Mouse (Mus musculus): ENCODE measurements around the gene Arl6ip5. TPM values are rescaled to one million over a fixed set of nuclear protein-coding genes. Genes with fewer than 3 reads are reported as not detected.
"Not testable (repeated sequence)": the region's sequence is repeated elsewhere in the genome, so short reads cannot be mapped to it uniquely, and the experiment has no call there.

Arl6ip5 gene
- total and polyA plus RNA-seq, 3 experiments, result 97.8 to 138 (median 122) TPM

DNA sequence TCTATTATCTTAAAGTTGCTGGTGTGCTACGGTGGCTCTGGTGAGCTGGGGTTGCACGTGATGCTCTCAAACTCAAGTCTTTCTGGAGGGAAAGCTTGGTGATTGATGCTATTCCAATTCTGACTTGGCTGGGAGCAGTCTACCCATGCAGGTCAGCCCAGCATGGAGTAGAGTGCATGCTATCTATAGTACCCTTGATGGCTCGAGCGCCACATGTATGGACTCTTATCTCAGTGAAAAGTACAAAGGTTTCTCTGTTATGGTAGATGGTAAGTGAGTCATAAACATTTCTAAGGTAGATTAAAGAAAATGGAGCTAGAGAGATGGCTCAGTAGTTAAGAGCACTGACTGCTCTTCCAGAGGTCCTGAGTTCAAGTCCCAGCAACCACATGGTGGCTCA, 32.0 kb downstream of the Arl6ip5 start:
- Histone ChIP-seq H3K4me3 (no peak overlapping the region), H3K27ac (no peak overlapping the region), H3K9ac (ENCODE audit: low read depth, low read length) (no peak overlapping the region), H3K79me2 (replicated peaks; ENCODE audit: control insufficient read depth, insufficient read depth, low read length) (no peaks in the 10 kb centered on the region), H3K27me3 (ENCODE audit: control insufficient read depth, insufficient read depth, low read length) (no peaks in the 10 kb centered on the region), H3K36me3 (ENCODE audit: control insufficient read depth, insufficient read depth, low read length) (peaks cover 4% of the 10 kb centered on the region; the same call in 1 of the 2 replicates), H3K4me1 (ENCODE audit: control insufficient read depth, insufficient read depth, low read length) (no peaks in the 10 kb centered on the region)
- no peak for DNase-seq
- intact Hi-C loops (cut with DNase I), result no loop called here
- 60% methylated on average over 4 of the region's 4 CpGs for WGBS
- TF ChIP-seq POLR2A (IDR thresholded peaks at IDR 0.05; ENCODE audit: insufficient read depth, low read depth, low read length) (no peak), EP300 (IDR thresholded peaks at IDR 0.05; ENCODE audit: insufficient read depth, low read depth, low read length) (no peak), CTCF (IDR thresholded peaks at IDR 0.05) (no peak)

DNA sequence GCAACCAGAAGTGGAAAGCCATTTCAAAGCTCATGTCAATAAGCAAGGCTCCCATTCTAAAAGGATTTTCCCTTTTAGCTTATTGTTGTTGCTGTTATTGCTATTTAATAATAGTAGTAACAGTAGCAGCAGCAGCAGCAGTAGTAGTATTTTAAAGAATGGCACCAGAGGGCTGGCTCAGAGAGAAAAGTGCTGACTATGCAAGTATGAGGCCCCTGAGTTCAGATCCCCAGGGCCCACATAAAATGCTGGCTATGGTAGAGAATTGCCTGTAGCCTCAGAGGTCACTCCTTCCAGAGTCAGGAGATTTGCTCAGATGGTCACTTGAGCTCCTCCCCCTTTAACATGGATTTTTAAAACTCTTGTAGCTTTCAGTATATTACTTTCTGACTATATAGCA, 34.7 kb downstream of the Arl6ip5 start:
- intact Hi-C loops (cut with DNase I), result no loop called here
- Histone ChIP-seq H3K9ac (ENCODE audit: low read depth, low read length) (no peak overlapping the region), H3K4me1 (ENCODE audit: control insufficient read depth, insufficient read depth, low read length) (no peaks in the 10 kb centered on the region), H3K27ac (no peak overlapping the region), H3K4me3 (no peak overlapping the region), H3K79me2 (replicated peaks; ENCODE audit: control insufficient read depth, insufficient read depth, low read length) (0 out of 2 replicates have a peak, but pooled peaks cover 1% of the 10 kb centered on the region), H3K27me3 (ENCODE audit: control insufficient read depth, insufficient read depth, low read length) (no peaks in the 10 kb centered on the region), H3K36me3 (ENCODE audit: control insufficient read depth, insufficient read depth, low read length) (peaks cover 4% of the 10 kb centered on the region; the same call in 1 of the 2 replicates)
- DNase-seq, result no peak
- no peak for TF ChIP-seq EP300 (IDR thresholded peaks at IDR 0.05; ENCODE audit: insufficient read depth, low read depth, low read length)
- TF ChIP-seq CTCF (IDR thresholded peaks at IDR 0.05), result no peak
- no peak for TF ChIP-seq POLR2A (IDR thresholded peaks at IDR 0.05; ENCODE audit: insufficient read depth, low read depth, low read length)

DNA sequence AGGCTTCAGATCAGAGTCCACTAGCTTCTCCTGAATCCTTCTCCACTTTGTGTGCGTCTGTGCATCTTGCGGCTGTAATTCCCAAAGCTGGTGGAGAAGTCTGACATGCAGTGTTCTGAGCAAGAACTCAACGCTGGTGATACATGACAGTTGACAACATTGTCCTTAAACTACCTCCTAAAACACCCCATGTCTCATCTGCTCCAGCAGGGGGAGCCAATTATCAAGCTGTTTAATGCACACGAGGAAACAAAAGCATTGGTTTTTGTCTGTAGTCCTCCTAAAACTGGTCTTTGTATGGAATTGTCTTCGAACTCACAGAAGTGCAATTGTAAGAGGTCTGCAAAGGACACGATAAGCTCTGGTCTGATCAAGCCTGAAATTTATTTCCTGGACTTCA, 40.5 kb downstream of the Arl6ip5 start:
- H3K79me2 ChIP-seq (replicated peaks; ENCODE audit: control insufficient read depth, insufficient read depth, low read length), result 0 out of 2 replicates have a peak, but pooled peaks cover 1% of the 10 kb centered on the region
- TF ChIP-seq POLR2A (IDR thresholded peaks at IDR 0.05; ENCODE audit: insufficient read depth, low read depth, low read length), result no peak
- 0 out of 2 replicates have a peak, but pooled peaks have one; percentile 18 for TF ChIP-seq EP300 (IDR thresholded peaks at IDR 0.05; ENCODE audit: insufficient read depth, low read depth, low read length)
- TF ChIP-seq CTCF (IDR thresholded peaks at IDR 0.05), result peak; percentile 93
- WGBS, result 17% methylated on average over 6 of the region's 6 CpGs
- 0 out of 2 replicates have a peak, but pooled peaks cover 1% of the 10 kb centered on the region for H3K4me1 ChIP-seq (ENCODE audit: control insufficient read depth, insufficient read depth, low read length)
- H3K4me3 ChIP-seq, result 0 out of 2 replicates have a peak overlapping the region, but pooled peaks have one; percentile 2
- peak overlapping the region; percentile 31 for H3K27ac ChIP-seq
- peak; percentile 56 to 62 for DNase-seq
- H3K9ac ChIP-seq (ENCODE audit: low read depth, low read length), result peak overlapping the region; percentile 55
- peaks cover 4% of the 10 kb centered on the region; the same call in 1 of the 2 replicates for H3K36me3 ChIP-seq (ENCODE audit: control insufficient read depth, insufficient read depth, low read length)
- no peaks in the 10 kb centered on the region for H3K27me3 ChIP-seq (ENCODE audit: control insufficient read depth, insufficient read depth, low read length)
- intact Hi-C loops (cut with DNase I), result loop anchor here (1.0 to 5.0 kb wide), 5 partner anchors 28 to 491 kb away; partner anchors contain the start of gene Arl6ip5

DNA sequence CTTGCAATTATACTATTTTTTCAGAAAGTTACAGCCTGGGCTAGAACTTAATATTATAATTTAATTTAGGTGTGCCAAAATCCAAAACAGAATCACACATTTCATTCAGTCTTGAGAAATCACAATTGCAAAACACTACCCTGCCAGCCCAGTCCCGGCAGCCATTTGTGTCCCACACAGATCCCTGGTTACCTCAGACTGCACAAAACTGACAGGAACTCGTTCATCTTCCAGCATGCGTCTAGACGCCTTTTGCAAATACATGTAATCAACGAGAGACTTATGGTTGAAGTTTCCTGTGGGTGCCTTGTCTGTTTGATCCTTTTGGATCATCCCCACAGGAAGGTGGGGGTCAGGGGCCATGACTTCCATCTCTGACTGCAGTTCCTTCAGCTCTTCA, 41.6 kb downstream of the Arl6ip5 start:
- peak overlapping the region; percentile 61 for H3K9ac ChIP-seq (ENCODE audit: low read depth, low read length)
- H3K36me3 ChIP-seq (ENCODE audit: control insufficient read depth, insufficient read depth, low read length), result no peaks in the 10 kb centered on the region; the same call in 1 of the 2 replicates
- DNase-seq, result peak in 1 of 2 experiments; percentile 19
- 0 out of 2 replicates have a peak, but pooled peaks cover 1% of the 10 kb centered on the region for H3K79me2 ChIP-seq (replicated peaks; ENCODE audit: control insufficient read depth, insufficient read depth, low read length)
- 0 out of 2 replicates have a peak, but pooled peaks cover 1% of the 10 kb centered on the region for H3K4me1 ChIP-seq (ENCODE audit: control insufficient read depth, insufficient read depth, low read length)
- WGBS, result 23% methylated on average over 5 of the region's 5 CpGs
- H3K27me3 ChIP-seq (ENCODE audit: control insufficient read depth, insufficient read depth, low read length), result no peaks in the 10 kb centered on the region
- TF ChIP-seq EP300 (IDR thresholded peaks at IDR 0.05; ENCODE audit: insufficient read depth, low read depth, low read length), result no peak
- TF ChIP-seq POLR2A (IDR thresholded peaks at IDR 0.05; ENCODE audit: insufficient read depth, low read depth, low read length), result no peak
- no peak for TF ChIP-seq CTCF (IDR thresholded peaks at IDR 0.05)
- H3K27ac ChIP-seq, result peak overlapping the region; percentile 87
- peak overlapping the region; percentile 40 for H3K4me3 ChIP-seq
- intact Hi-C loops (cut with DNase I), result loop anchor here (5.0 kb wide), 2 partner anchors 40 to 490 kb away; partner anchors contain the start of gene Arl6ip5

DNA sequence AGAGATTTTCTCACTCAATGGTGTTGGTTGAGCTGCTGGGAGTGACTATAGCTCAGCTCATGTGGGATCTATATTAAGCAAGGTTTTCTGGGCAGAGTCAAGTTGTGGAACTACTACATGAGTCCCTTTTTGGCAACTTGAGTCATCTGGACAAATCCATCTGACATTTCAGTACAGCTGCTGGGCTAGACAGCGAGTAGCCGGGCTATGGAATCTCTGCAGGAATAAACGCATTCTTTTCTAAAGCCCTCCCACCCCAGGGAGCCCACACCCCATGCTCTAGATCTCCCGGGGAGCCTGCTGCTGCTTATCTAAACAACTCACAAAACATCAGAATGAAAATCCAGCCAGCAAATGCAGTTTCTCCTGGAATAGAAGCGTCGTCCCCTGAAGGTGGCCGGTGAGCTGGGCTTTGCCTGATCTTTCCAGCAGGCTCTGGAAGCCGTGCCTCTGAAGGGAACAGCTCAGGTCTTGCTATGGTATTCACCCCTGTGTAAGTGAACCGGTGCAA, 42.3 kb downstream of the Arl6ip5 start, which contains the start of gene Lmod3:
Lmod3 (minus strand) TSS at position 49 of the 511 bp plus-strand sequence.
- Histone ChIP-seq H3K27me3 (ENCODE audit: control insufficient read depth, insufficient read depth, low read length) (no peaks in the 10 kb centered on the region), H3K36me3 (ENCODE audit: control insufficient read depth, insufficient read depth, low read length) (no peaks in the 10 kb centered on the region; the same call in 1 of the 2 replicates), H3K27ac (peak within 1 kb of the TSS; percentile 87), H3K4me3 (peak within 1 kb of the TSS; percentile 40), H3K4me1 (ENCODE audit: control insufficient read depth, insufficient read depth, low read length) (0 out of 2 replicates have a peak, but pooled peaks cover 1% of the 10 kb centered on the region), H3K9ac (ENCODE audit: low read depth, low read length) (peak within 1 kb of the TSS; percentile 66), H3K79me2 (replicated peaks; ENCODE audit: control insufficient read depth, insufficient read depth, low read length) (0 out of 2 replicates have a peak, but pooled peaks cover 1% of the 10 kb centered on the region)
- DNase-seq, result peak; percentile 57 to 61
- TF ChIP-seq CTCF (IDR thresholded peaks at IDR 0.05), result no peak
- TF ChIP-seq EP300 (IDR thresholded peaks at IDR 0.05; ENCODE audit: insufficient read depth, low read depth, low read length), result 0 out of 2 replicates have a peak, but pooled peaks have one; percentile 37
- TF ChIP-seq POLR2A (IDR thresholded peaks at IDR 0.05; ENCODE audit: insufficient read depth, low read depth, low read length), result peak; percentile 52
- intact Hi-C loops (cut with DNase I), result loop anchor here (5.0 kb wide), 2 partner anchors 40 to 490 kb away; partner anchors contain the start of gene Arl6ip5
- WGBS, result 21% methylated on average over 9 of the region's 9 CpGs

DNA sequence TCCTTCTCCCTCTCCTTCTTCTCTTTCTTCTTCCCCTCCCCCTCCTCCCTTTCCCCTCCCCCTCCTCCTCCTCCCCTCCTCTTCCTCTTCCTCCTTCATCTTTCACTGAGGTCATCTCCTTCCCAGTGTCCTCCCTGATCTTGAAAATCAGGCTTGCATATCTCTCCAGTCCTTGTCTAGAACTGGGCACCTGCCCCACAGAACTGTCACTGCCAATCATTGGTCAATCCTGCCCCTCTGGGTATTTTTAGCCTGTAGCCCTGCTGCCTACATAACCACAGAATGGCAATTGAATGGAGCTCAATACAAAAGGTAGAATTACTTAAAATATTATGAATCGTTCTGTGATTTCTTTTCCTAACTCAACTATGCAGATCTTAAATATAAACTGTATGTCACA, 48.0 kb downstream of the Arl6ip5 start:
- Histone ChIP-seq H3K36me3 (ENCODE audit: control insufficient read depth, insufficient read depth, low read length) (no peaks in the 10 kb centered on the region; the same call in 1 of the 2 replicates), H3K79me2 (replicated peaks; ENCODE audit: control insufficient read depth, insufficient read depth, low read length) (no peaks in the 10 kb centered on the region), H3K27me3 (ENCODE audit: control insufficient read depth, insufficient read depth, low read length) (no peaks in the 10 kb centered on the region), H3K4me3 (no peak overlapping the region), H3K4me1 (ENCODE audit: control insufficient read depth, insufficient read depth, low read length) (peaks cover 1% of the 10 kb centered on the region; the same call in 1 of the 2 replicates), H3K9ac (ENCODE audit: low read depth, low read length) (no peak overlapping the region), H3K27ac (peak overlapping the region; percentile 32)
- intact Hi-C loops (cut with DNase I), result no loop called here
- 76% methylated on average over 1 of the region's 1 CpGs for WGBS
- no peak for TF ChIP-seq POLR2A (IDR thresholded peaks at IDR 0.05; ENCODE audit: insufficient read depth, low read depth, low read length)
- TF ChIP-seq CTCF (IDR thresholded peaks at IDR 0.05), result no peak
- no peak for TF ChIP-seq EP300 (IDR thresholded peaks at IDR 0.05; ENCODE audit: insufficient read depth, low read depth, low read length)
- peak in 1 of 2 experiments; percentile 38 for DNase-seq

DNA sequence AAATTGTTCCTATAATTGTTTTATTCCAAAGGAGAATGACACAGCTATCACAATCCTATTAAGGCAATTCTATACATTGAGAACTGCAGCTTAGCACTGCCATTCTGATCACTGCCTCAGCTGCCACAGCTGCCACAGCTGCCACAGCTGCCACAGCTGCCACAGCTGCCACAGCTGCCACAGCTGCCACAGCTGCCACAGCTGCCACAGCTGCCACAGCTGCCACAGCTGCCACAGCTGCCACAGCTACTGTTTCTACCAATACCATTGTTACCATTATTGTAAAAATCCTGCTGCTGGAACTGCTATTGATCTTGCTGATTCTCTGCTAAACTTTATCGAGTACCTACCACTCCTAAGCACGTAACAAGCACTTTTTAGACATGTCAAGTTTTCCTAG, 49.4 kb downstream of the Arl6ip5 start:
- H3K27me3 ChIP-seq (ENCODE audit: control insufficient read depth, insufficient read depth, low read length); H3K4me3 ChIP-seq; H3K79me2 ChIP-seq (replicated peaks; ENCODE audit: control insufficient read depth, insufficient read depth, low read length); intact Hi-C loops (cut with DNase I); H3K36me3 ChIP-seq (ENCODE audit: control insufficient read depth, insufficient read depth, low read length); H3K9ac ChIP-seq (ENCODE audit: low read depth, low read length); H3K27ac ChIP-seq; H3K4me1 ChIP-seq (ENCODE audit: control insufficient read depth, insufficient read depth, low read length); DNase-seq: not testable (repeated sequence)
- 93% methylated on average over 2 of the region's 2 CpGs for WGBS

Data from heart, adult 2 months (tissue).